Mouse (Mus musculus) embryonic facial prominence, embryonic 14.5 days (tissue): ENCODE results near the gene Olfr776. TPM values are rescaled to one million over a fixed set of nuclear protein-coding genes. Genes with fewer than 3 reads are reported as not detected.
"Not testable (repeated sequence)": the region's sequence is repeated elsewhere in the genome, so short reads cannot be mapped to it uniquely, and the experiment has no call there.

Experiments used
- ATAC-seq: fragments of 200-750 bp; cut with Nextera tagmentation; 2 replicates; pipeline ENCODE4 v1.8.0; 2017; ENCODE audit warnings: low read depth, moderate number of reproducible peaks, moderate TSS enrichment
- DNase-seq: peaks from one replicate; pipeline ENCODE4 v3.0.0-alpha.2; 2015; ENCODE audit warnings: low spot score
- H3K27ac ChIP-seq: fragments of 300-500 bp; sonication (generic); replicated peaks from 2 replicates; pipeline ENCODE4 v1.5.1; 2014; ENCODE audit warnings: low read depth, mild to moderate bottlenecking, low read length, moderate library complexity
- H3K27me3 ChIP-seq: fragments of 300-500 bp; sonication (generic); replicated peaks from 2 replicates; pipeline ENCODE4 v1.6.1; 2014; ENCODE audit warnings: low read length; ENCODE audit not compliant: control insufficient read depth, insufficient read depth
- H3K36me3 ChIP-seq: fragments of 300-500 bp; sonication (generic); 2 replicates; pipeline ENCODE4 v1.6.1; 2014; ENCODE audit warnings: low read length, mixed read lengths; ENCODE audit not compliant: control insufficient read depth, insufficient read depth
- H3K4me1 ChIP-seq: fragments of 300-500 bp; sonication (generic); 2 replicates; pipeline ENCODE4 v1.6.1; 2014; ENCODE audit warnings: antibody characterized with exemption, low read length; ENCODE audit not compliant: control insufficient read depth, insufficient read depth
- H3K4me2 ChIP-seq: fragments of 300-500 bp; sonication (generic); 2 replicates; pipeline ENCODE4 v1.6.1; 2014; ENCODE audit warnings: low read depth, mild to moderate bottlenecking, low read length, moderate library complexity, mixed read lengths
- H3K4me3 ChIP-seq: fragments of 300-500 bp; sonication (generic); 2 replicates; pipeline ENCODE4 v1.5.1; 2014; ENCODE audit warnings: low read depth, mild to moderate bottlenecking, low read length
- H3K9ac ChIP-seq: fragments of 300-500 bp; sonication (generic); 2 replicates; pipeline ENCODE4 v1.6.1; 2014; ENCODE audit warnings: low read depth, mild to moderate bottlenecking, low read length, moderate library complexity, mixed read lengths
- H3K9me3 ChIP-seq: fragments of 300-500 bp; sonication (generic); 2 replicates; pipeline ENCODE4 v1.6.1; 2016; ENCODE audit warnings: low read length; ENCODE audit not compliant: control insufficient read depth
- WGBS: fragments of 180-500 bp; shearing (Covaris S2); extraction: QIAGEN DNeasy Blood & Tissue Kit; methylation state at CpG from one replicate; pipeline ENCODE4 v1.1.7; 2014; 5-methylcytosine and 5-hydroxymethylcytosine counted together
- polyA plus RNA-seq: library from polyadenylated mRNA; unstranded; fragments of >200 nt; fragmentation: Nextera tagmentation; extraction: Ambion mirVana; gene quantifications from 2 replicates; pipeline ENCODE4 v1.2.1, GENCODE M21; 2014

The Olfr776 gene
- polyA plus RNA-seq, result 0.08 TPM in 1 of 2 replicates, not detected in the other

GRCm38 (mm10) chr10:129258827-129259226, at the start of gene Olfr776:
Gene Olfr776 (plus strand): TSS chr10:129259127.
- Histone ChIP-seq H3K4me1 (no peaks in the 10 kb centered on the region), H3K9me3 (no peaks in the 10 kb centered on the region), H3K36me3 (no peaks in the 10 kb centered on the region), H3K9ac (no peak within 1 kb of the TSS), H3K27me3 (no peaks in the 10 kb centered on the region), H3K4me2 (no peak within 1 kb of the TSS), H3K4me3 (no peak within 1 kb of the TSS), H3K27ac (no peak within 1 kb of the TSS)
- DNase-seq (no peak), ATAC-seq (no peak)

GRCm38 (mm10) chr10:129230737-129231136, 28.2 kb upstream of the Olfr776 start:
- H3K27me3 ChIP-seq, result no peaks in the 10 kb centered on the region
- H3K4me2 ChIP-seq, result no peak overlapping the region
- WGBS, result 70% methylated on average over 1 of the region's 1 CpGs
- H3K4me3 ChIP-seq, result no peak overlapping the region
- H3K27ac ChIP-seq, result no peak overlapping the region
- H3K36me3 ChIP-seq, result no peaks in the 10 kb centered on the region
- H3K9ac ChIP-seq, result no peak overlapping the region
- ATAC-seq (no peak), DNase-seq (no peak)
- no peaks in the 10 kb centered on the region for H3K9me3 ChIP-seq
- H3K4me1 ChIP-seq, result no peaks in the 10 kb centered on the region

GRCm38 (mm10) chr10:129235904-129236303, 23.0 kb upstream of the Olfr776 start, which contains the start of gene Olfr774:
Gene Olfr774 (plus strand): TSS chr10:129236204.
- Histone ChIP-seq H3K9me3 (no peaks in the 10 kb centered on the region), H3K4me1 (no peaks in the 10 kb centered on the region), H3K27ac (no peak within 1 kb of the TSS), H3K36me3 (no peaks in the 10 kb centered on the region), H3K9ac (no peak within 1 kb of the TSS), H3K27me3 (no peaks in the 10 kb centered on the region), H3K4me2 (no peak within 1 kb of the TSS), H3K4me3 (no peak within 1 kb of the TSS)
- WGBS, result 69% methylated on average over 2 of the region's 2 CpGs
- no peak for ATAC-seq
- DNase-seq, result no peak

- H3K36me3 ChIP-seq, result no peaks in the 10 kb centered on the region
- H3K4me2 ChIP-seq, result no peak within 1 kb of the TSS
- DNase-seq (no peak), ATAC-seq (no peak)
- H3K9me3 ChIP-seq, result no peaks in the 10 kb centered on the region
- no peaks in the 10 kb centered on the region for H3K4me1 ChIP-seq
- H3K4me3 ChIP-seq, result no peak within 1 kb of the TSS
- no peaks in the 10 kb centered on the region for H3K27me3 ChIP-seq
- H3K9ac ChIP-seq, result no peak within 1 kb of the TSS
- WGBS, result 70% methylated on average over 3 of the region's 3 CpGs
- H3K27ac ChIP-seq, result no peak within 1 kb of the TSS
Measured at GRCm38 (mm10) chr10:129248112-129248511, 10.8 kb upstream of the Olfr776 start, which contains the start of gene Olfr775. Gene Olfr775 (plus strand): TSS chr10:129248412.

GRCm38 (mm10) chr10:129271081-129271535, 12.2 kb downstream of the Olfr776 start, which contains the start of gene Olfr777:
Gene Olfr777 (minus strand): TSS chr10:129271485.
- DNase-seq, result no peak
- Histone ChIP-seq H3K27ac (no peak within 1 kb of the TSS), H3K4me1 (no peaks in the 10 kb centered on the region), H3K27me3 (no peaks in the 10 kb centered on the region), H3K4me3 (no peak within 1 kb of the TSS), H3K9ac (no peak within 1 kb of the TSS), H3K4me2 (no peak within 1 kb of the TSS), H3K36me3 (no peaks in the 10 kb centered on the region), H3K9me3 (no peaks in the 10 kb centered on the region)
- no peak for ATAC-seq
- WGBS, result 93% methylated on average over 2 of the region's 2 CpGs

GRCm38 (mm10) chr10:129312973-129313372, 54.0 kb downstream of the Olfr776 start:
- not testable (repeated sequence) for H3K4me2 ChIP-seq, DNase-seq, H3K27me3 ChIP-seq, H3K36me3 ChIP-seq, H3K4me1 ChIP-seq, ATAC-seq, H3K9ac ChIP-seq, H3K27ac ChIP-seq, H3K9me3 ChIP-seq, H3K4me3 ChIP-seq
- 52% methylated on average over 1 of the region's 1 CpGs for WGBS

GRCm38 (mm10) chr10:129313521-129313920, 54.6 kb downstream of the Olfr776 start:
- H3K36me3 ChIP-seq, DNase-seq, H3K27me3 ChIP-seq, H3K4me3 ChIP-seq, H3K4me2 ChIP-seq, H3K9ac ChIP-seq, H3K9me3 ChIP-seq, ATAC-seq, H3K4me1 ChIP-seq, H3K27ac ChIP-seq: not testable (repeated sequence)
- no CpG with 5 or more reads among the region's 1 CpGs for WGBS

Other genes with a start within 250 kb of the Olfr776 start
- gene Olfr763, start 248.3 kb upstream of the Olfr776 start, polyA plus RNA-seq, result not detected in 2 replicates
- not detected in 2 replicates for gene Olfr764-ps1, start 219.2 kb upstream of the Olfr776 start, polyA plus RNA-seq
- not detected in 2 replicates for gene Olfr765, start 209.1 kb upstream of the Olfr776 start, polyA plus RNA-seq
- gene Olfr766-ps1, start 190.2 kb upstream of the Olfr776 start, polyA plus RNA-seq, result not detected in 2 replicates
- not detected in 2 replicates for gene Olfr767, start 176.2 kb upstream of the Olfr776 start, polyA plus RNA-seq
- gene Olfr768, start 159.8 kb upstream of the Olfr776 start, polyA plus RNA-seq, result not detected in 2 replicates
- 0.04 and 0.12 TPM in 2 replicates for gene Olfr769, start 141.3 kb upstream of the Olfr776 start, polyA plus RNA-seq
- gene Olfr770, start 120.1 kb upstream of the Olfr776 start, polyA plus RNA-seq, result not detected in 2 replicates
- not detected in 2 replicates for gene Olfr771, start 94.4 kb upstream of the Olfr776 start, polyA plus RNA-seq
- not detected in 2 replicates for gene Olfr772, start 81.2 kb upstream of the Olfr776 start, polyA plus RNA-seq
- gene Olfr773, start 71.7 kb upstream of the Olfr776 start, polyA plus RNA-seq, result not detected in 2 replicates
- gene Olfr774, start 22.9 kb upstream of the Olfr776 start, polyA plus RNA-seq, result not detected in 2 replicates
- gene Olfr775, start 10.7 kb upstream of the Olfr776 start, polyA plus RNA-seq, result not detected in 2 replicates
- gene Olfr777, start 12.4 kb downstream of the Olfr776 start, polyA plus RNA-seq, result not detected in 2 replicates
- not detected in 2 replicates for gene Olfr780, start 59.0 kb downstream of the Olfr776 start, polyA plus RNA-seq
- not detected in 2 replicates for gene Olfr781, start 69.7 kb downstream of the Olfr776 start, polyA plus RNA-seq
- gene Olfr782, start 89.7 kb downstream of the Olfr776 start, polyA plus RNA-seq, result not detected in 2 replicates
- gene Olfr784, start 125.0 kb downstream of the Olfr776 start, polyA plus RNA-seq, result 0.14 TPM in 1 of 2 replicates, not detected in the other
- not detected in 2 replicates for gene Olfr785, start 146.3 kb downstream of the Olfr776 start, polyA plus RNA-seq
- not detected in 2 replicates for gene Olfr786, start 168.2 kb downstream of the Olfr776 start, polyA plus RNA-seq
- not detected in 2 replicates for gene Olfr787, start 202.7 kb downstream of the Olfr776 start, polyA plus RNA-seq
- gene Olfr788, start 211.9 kb downstream of the Olfr776 start, polyA plus RNA-seq, result not detected in 2 replicates
- not detected in 2 replicates for gene Olfr789, start 225.6 kb downstream of the Olfr776 start, polyA plus RNA-seq
- gene Olfr790, start 239.4 kb downstream of the Olfr776 start, polyA plus RNA-seq, result not detected in 2 replicates